Mouse (Mus musculus) liver, embryonic 15.5 days (tissue): Measurements from ENCODE around the gene Rasal2. TPM values are rescaled to one million over a fixed set of nuclear protein-coding genes. Genes with fewer than 3 reads are reported as not detected.

Experiments used
- ATAC-seq: fragments of 200-750 bp; cut with Nextera tagmentation; 2 replicates; pipeline ENCODE4 v1.8.0; 2017; ENCODE audit warnings: moderate number of reproducible peaks, mild to moderate bottlenecking, moderate library complexity; ENCODE audit not compliant: insufficient read depth
- H3K27ac ChIP-seq: fragments of 300-500 bp; sonication (generic); replicated peaks from 2 replicates; pipeline ENCODE4 v1.5.1; 2015; ENCODE audit warnings: mild to moderate bottlenecking, inconsistent platforms
- H3K27me3 ChIP-seq: fragments of 300-500 bp; sonication (generic); 2 replicates; pipeline ENCODE4 v1.6.1; 2015; ENCODE audit warnings: mild to moderate bottlenecking, inconsistent platforms
- H3K36me3 ChIP-seq: fragments of 300-500 bp; sonication (generic); replicated peaks from 2 replicates; pipeline ENCODE4 v1.6.1; 2015; ENCODE audit warnings: moderate library complexity, mild to moderate bottlenecking, inconsistent platforms
- H3K4me1 ChIP-seq: fragments of 300-500 bp; sonication (generic); replicated peaks from 2 replicates; pipeline ENCODE4 v1.6.1; 2015; ENCODE audit warnings: inconsistent platforms
- H3K4me2 ChIP-seq: fragments of 300-500 bp; sonication (generic); 2 replicates; pipeline ENCODE4 v1.6.1; 2015; ENCODE audit warnings: moderate library complexity, mild to moderate bottlenecking, inconsistent platforms
- H3K4me3 ChIP-seq: fragments of 300-500 bp; sonication (generic); replicated peaks from 2 replicates; pipeline ENCODE4 v1.5.1; 2015; ENCODE audit warnings: mild to moderate bottlenecking, inconsistent platforms
- H3K9ac ChIP-seq: fragments of 300-500 bp; sonication (generic); 2 replicates; pipeline ENCODE4 v1.6.1; 2015; ENCODE audit warnings: moderate library complexity, mild to moderate bottlenecking, inconsistent platforms
- H3K9me3 ChIP-seq: fragments of 300-500 bp; sonication (generic); replicated peaks from 2 replicates; pipeline ENCODE4 v1.6.1; 2016; ENCODE audit warnings: inconsistent platforms
- WGBS: fragments of 180-500 bp; shearing (Covaris S2); methylation state at CpG from one replicate; pipeline ENCODE4 v1.1.7; 2015; ENCODE audit warnings: mixed read lengths; ENCODE audit not compliant: insufficient replicate concordance; 5-methylcytosine and 5-hydroxymethylcytosine counted together
- polyA plus RNA-seq: library from polyadenylated mRNA; unstranded; fragments of >200 nt; fragmentation: Nextera tagmentation; extraction: Ambion mirVana; gene quantifications from 2 replicates; pipeline ENCODE4 v1.2.1, GENCODE M21; 2015

Rasal2 gene
- polyA plus RNA-seq, result 1.6 and 2.0 TPM in 2 replicates

GRCm38 (mm10) chr1:157412454-157413369 is at the start of gene Rasal2:
Gene Rasal2, minus strand, starts transcription at chr1:157412595.
- WGBS, result 1% methylated on average over 62 of the region's 62 CpGs
- no peaks in the 10 kb centered on the region for H3K36me3 ChIP-seq
- H3K27me3 ChIP-seq, result peaks cover 21% of the 10 kb centered on the region
- no peaks in the 10 kb centered on the region for H3K9me3 ChIP-seq
- peak within 1 kb of the TSS; percentile 38; the same call in 1 of the 2 replicates for H3K27ac ChIP-seq
- H3K4me3 ChIP-seq, result peak within 1 kb of the TSS; percentile 80
- peak within 1 kb of the TSS; percentile 69 for H3K9ac ChIP-seq
- H3K4me1 ChIP-seq, result peaks cover 18% of the 10 kb centered on the region
- H3K4me2 ChIP-seq, result peak within 1 kb of the TSS; percentile 93
- peak; percentile 92 for ATAC-seq

- H3K36me3 ChIP-seq, result no peaks in the 10 kb centered on the region
- 78% methylated on average over 5 of the region's 5 CpGs for WGBS
- no peaks in the 10 kb centered on the region for H3K9me3 ChIP-seq
- no peaks in the 10 kb centered on the region for H3K27me3 ChIP-seq
- no peak for ATAC-seq
- H3K27ac ChIP-seq, result no peak overlapping the region
- no peak overlapping the region for H3K9ac ChIP-seq
- H3K4me2 ChIP-seq, result no peak overlapping the region
- H3K4me3 ChIP-seq, result no peak overlapping the region
- peaks cover 11% of the 10 kb centered on the region; the same call in 1 of the 2 replicates for H3K4me1 ChIP-seq
Measured at GRCm38 (mm10) chr1:157461276-157461675, 48.9 kb upstream of the Rasal2 start.

GRCm38 (mm10) chr1:157459904-157460303 is 47.5 kb upstream of the Rasal2 start:
- no peak overlapping the region for H3K4me3 ChIP-seq
- no peak overlapping the region for H3K4me2 ChIP-seq
- 70% methylated on average over 5 of the region's 5 CpGs for WGBS
- no peaks in the 10 kb centered on the region for H3K27me3 ChIP-seq
- no peak overlapping the region for H3K27ac ChIP-seq
- ATAC-seq, result no peak
- H3K4me1 ChIP-seq, result peaks cover 11% of the 10 kb centered on the region; the same call in 1 of the 2 replicates
- no peaks in the 10 kb centered on the region for H3K36me3 ChIP-seq
- H3K9me3 ChIP-seq, result no peaks in the 10 kb centered on the region
- H3K9ac ChIP-seq, result no peak overlapping the region

- peak within 1 kb of the TSS; percentile 68 for H3K4me2 ChIP-seq
- H3K27ac ChIP-seq, result no peak within 1 kb of the TSS
- peaks cover 11% of the 10 kb centered on the region; the same call in 1 of the 2 replicates for H3K4me1 ChIP-seq
- no peaks in the 10 kb centered on the region for H3K27me3 ChIP-seq
- no peak within 1 kb of the TSS for H3K9ac ChIP-seq
- peak; percentile 84 for ATAC-seq
- no peaks in the 10 kb centered on the region for H3K9me3 ChIP-seq
- no peaks in the 10 kb centered on the region for H3K36me3 ChIP-seq
- WGBS, result 12% methylated on average over 27 of the region's 29 CpGs
- peak within 1 kb of the TSS; percentile 50 for H3K4me3 ChIP-seq
Measured at GRCm38 (mm10) chr1:157458421-157459208, 46.2 kb upstream of the Rasal2 start, which contains the start of gene Cryzl2. Gene Cryzl2, plus strand, starts transcription at chr1:157458577.

- H3K27me3 ChIP-seq, result no peaks in the 10 kb centered on the region
- H3K9ac ChIP-seq, result no peak overlapping the region
- no peak for ATAC-seq
- no peak overlapping the region for H3K27ac ChIP-seq
- WGBS, result 71% methylated on average over 3 of the region's 3 CpGs
- no peaks in the 10 kb centered on the region for H3K36me3 ChIP-seq
- H3K9me3 ChIP-seq, result no peaks in the 10 kb centered on the region
- peaks cover 11% of the 10 kb centered on the region; the same call in 1 of the 2 replicates for H3K4me1 ChIP-seq
- H3K4me3 ChIP-seq, result no peak overlapping the region
- peak overlapping the region; percentile 68; the same call in 1 of the 2 replicates for H3K4me2 ChIP-seq
Measured at GRCm38 (mm10) chr1:157457789-157458188, 45.4 kb upstream of the Rasal2 start.

- ATAC-seq, result no peak
- 59% methylated on average over 6 of the region's 6 CpGs for WGBS
- no peaks in the 10 kb centered on the region for H3K36me3 ChIP-seq
Measured at GRCm38 (mm10) chr1:157454876-157455275, 42.5 kb upstream of the Rasal2 start.

GRCm38 (mm10) chr1:157452759-157453549 is 40.6 kb upstream of the Rasal2 start:
- Histone ChIP-seq H3K4me3 (no peak overlapping the region), H3K27ac (no peak overlapping the region), H3K4me1 (peaks cover 11% of the 10 kb centered on the region), H3K4me2 (no peak overlapping the region), H3K9ac (no peak overlapping the region), H3K36me3 (no peaks in the 10 kb centered on the region), H3K27me3 (peaks cover 5% of the 10 kb centered on the region; the same call in 1 of the 2 replicates), H3K9me3 (no peaks in the 10 kb centered on the region)
- ATAC-seq, result no peak
- WGBS, result 69% methylated on average over 5 of the region's 5 CpGs

More at GRCm38 (mm10) chr1:157454876-157455275, 42.5 kb upstream of the Rasal2 start:
- no peak overlapping the region for H3K4me3 ChIP-seq
- no peaks in the 10 kb centered on the region for H3K27me3 ChIP-seq
- no peaks in the 10 kb centered on the region for H3K9me3 ChIP-seq
- no peak overlapping the region for H3K9ac ChIP-seq
- H3K4me2 ChIP-seq, result no peak overlapping the region
- H3K27ac ChIP-seq, result no peak overlapping the region
- peaks cover 15% of the 10 kb centered on the region for H3K4me1 ChIP-seq

- ATAC-seq, result no peak
- no peak overlapping the region for H3K27ac ChIP-seq
- H3K4me3 ChIP-seq, result no peak overlapping the region
- H3K36me3 ChIP-seq, result no peaks in the 10 kb centered on the region
- H3K9me3 ChIP-seq, result no peaks in the 10 kb centered on the region
- 70% methylated on average over 3 of the region's 3 CpGs for WGBS
- no peak overlapping the region for H3K9ac ChIP-seq
- peaks cover 5% of the 10 kb centered on the region; the same call in 1 of the 2 replicates for H3K27me3 ChIP-seq
- H3K4me1 ChIP-seq, result peaks cover 11% of the 10 kb centered on the region
- no peak overlapping the region for H3K4me2 ChIP-seq
Measured at GRCm38 (mm10) chr1:157452284-157452683, 39.9 kb upstream of the Rasal2 start.

GRCm38 (mm10) chr1:157449981-157450636 is 37.7 kb upstream of the Rasal2 start:
- Histone ChIP-seq H3K27me3 (peaks cover 5% of the 10 kb centered on the region; the same call in 1 of the 2 replicates), H3K36me3 (no peaks in the 10 kb centered on the region), H3K9me3 (no peaks in the 10 kb centered on the region), H3K4me1 (peaks cover 11% of the 10 kb centered on the region), H3K9ac (no peak overlapping the region), H3K4me3 (peak overlapping the region; percentile 12; the same call in 1 of the 2 replicates), H3K4me2 (peak overlapping the region; percentile 52), H3K27ac (no peak overlapping the region)
- 11% methylated on average over 21 of the region's 21 CpGs for WGBS
- ATAC-seq, result peak; percentile 48; the same call in 1 of the 2 replicates

- Histone ChIP-seq H3K9ac (no peak overlapping the region), H3K27ac (no peak overlapping the region), H3K4me2 (peak overlapping the region; percentile 52), H3K9me3 (no peaks in the 10 kb centered on the region), H3K36me3 (no peaks in the 10 kb centered on the region), H3K4me3 (no peak overlapping the region), H3K4me1 (peaks cover 12% of the 10 kb centered on the region), H3K27me3 (peaks cover 5% of the 10 kb centered on the region; the same call in 1 of the 2 replicates)
- no peak for ATAC-seq
- 12% methylated on average over 10 of the region's 10 CpGs for WGBS
Measured at GRCm38 (mm10) chr1:157449532-157449931, 37.1 kb upstream of the Rasal2 start.
